Mouse (Mus musculus): ENCODE results near the gene Bola1.
"Not testable (repeated sequence)": the region's sequence is repeated elsewhere in the genome, so short reads cannot be mapped to it uniquely, and the experiment has no call there.

The Bola1 gene

DNA sequence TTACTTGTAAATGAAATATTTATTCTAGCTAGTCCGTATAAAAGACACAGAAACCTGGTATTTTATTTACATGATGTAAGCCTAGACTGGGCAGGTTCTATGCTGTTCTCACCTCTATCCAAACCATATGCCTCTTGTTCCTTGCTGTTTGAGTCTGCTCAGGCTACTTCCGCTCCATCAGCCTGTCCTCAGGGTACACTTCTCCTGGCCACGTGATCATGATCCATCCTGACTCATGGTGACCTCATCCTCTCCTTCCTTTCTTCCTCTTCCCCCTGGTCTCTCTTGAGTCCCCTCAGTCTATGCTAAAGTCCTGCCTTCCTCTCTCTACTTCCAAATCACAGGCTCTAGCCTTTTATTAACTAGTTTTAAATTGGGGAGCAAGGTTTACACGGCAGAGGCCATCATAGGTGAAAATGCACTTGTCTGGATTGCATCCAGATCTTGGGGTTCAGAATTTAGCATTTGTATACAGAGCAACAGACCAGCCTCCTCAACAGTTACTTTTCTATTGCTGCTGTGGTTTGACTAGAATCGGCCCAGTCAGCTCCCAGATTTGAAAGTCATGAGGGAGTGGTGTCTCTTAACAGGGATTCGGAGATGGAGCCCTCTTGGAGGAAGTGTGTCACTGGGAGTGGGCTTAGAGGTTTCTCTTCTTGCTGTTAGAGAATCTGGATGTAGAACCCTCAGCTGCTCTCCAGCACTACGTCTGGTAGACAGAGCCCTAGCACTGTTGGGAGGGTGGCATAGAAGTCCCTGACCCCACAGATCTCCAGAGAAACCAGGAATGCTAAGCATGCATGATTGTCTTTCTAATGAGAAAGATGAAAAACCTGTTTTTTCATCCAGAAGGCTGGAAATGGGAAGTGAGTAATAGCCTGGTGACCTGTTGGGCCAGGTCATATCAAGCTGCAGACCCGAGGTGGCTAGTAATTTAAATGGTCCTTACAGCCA is 7.5 kb upstream of the Bola1 start:
- no peak for DNase-seq (ENCODE audit: low read depth, low spot score)

DNA sequence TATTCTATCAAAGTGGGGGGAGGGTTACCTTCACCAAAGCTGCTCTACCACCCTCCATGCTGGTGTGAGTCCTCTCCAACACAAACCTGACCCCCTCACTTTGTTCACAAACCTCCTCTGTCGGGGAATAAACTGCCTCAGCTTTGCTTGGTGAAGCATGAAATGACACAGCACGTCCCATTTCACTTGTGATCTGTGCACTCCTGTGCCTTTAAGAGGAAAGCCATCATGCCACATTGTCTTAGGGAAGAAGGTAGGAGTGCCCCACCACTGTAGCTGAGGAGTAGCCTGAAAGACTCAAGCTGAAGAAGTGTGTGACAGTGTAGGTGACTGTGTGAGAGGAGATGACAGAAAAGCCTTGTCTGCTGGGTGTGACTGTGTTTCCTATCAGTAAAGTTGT is 5.9 kb upstream of the Bola1 start:
- DNase-seq (ENCODE audit: low read depth, low spot score), result no peak

DNA sequence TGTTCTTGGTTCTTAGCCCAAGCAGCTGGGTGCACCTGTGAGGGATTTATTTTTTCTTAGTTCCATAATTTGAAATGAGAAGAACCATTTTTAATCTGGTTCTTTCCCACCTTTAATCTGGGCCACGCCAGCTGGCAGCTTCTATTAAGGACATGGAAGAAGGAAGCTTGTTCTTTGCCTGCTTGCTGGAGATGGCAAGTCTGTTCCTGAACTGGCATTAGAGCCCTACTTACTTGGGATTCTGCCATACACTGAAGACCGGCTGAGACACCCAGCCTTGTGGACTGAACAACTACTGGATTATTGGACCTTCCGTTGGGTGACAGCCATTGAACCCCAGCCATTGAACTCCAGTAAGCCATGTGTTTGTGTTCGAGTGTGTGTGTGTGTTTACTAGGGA is 3.3 kb upstream of the Bola1 start:
- no peak for DNase-seq (ENCODE audit: low read depth, low spot score)

DNA sequence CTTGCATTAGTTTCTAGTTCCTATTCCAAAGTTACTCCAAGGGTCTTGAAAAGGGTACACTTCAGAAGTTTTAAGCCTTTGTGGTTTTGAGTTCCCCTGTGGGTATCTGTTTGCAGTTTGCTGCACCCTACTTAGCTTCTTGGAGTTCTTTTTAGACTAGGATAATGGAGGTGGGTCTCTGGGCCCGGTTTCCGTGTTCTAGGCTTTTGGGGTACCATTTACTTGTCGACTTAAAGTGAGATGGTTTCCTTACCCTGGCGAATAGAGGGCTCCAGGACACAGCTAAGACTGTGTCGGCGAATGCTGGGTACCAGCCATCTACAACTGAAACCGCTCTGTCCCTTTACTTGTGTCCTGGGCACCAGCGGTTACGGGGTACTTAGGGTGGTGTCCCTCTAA is 2.1 kb upstream of the Bola1 start:
- DNase-seq (ENCODE audit: low read depth, low spot score), result no peak

DNA sequence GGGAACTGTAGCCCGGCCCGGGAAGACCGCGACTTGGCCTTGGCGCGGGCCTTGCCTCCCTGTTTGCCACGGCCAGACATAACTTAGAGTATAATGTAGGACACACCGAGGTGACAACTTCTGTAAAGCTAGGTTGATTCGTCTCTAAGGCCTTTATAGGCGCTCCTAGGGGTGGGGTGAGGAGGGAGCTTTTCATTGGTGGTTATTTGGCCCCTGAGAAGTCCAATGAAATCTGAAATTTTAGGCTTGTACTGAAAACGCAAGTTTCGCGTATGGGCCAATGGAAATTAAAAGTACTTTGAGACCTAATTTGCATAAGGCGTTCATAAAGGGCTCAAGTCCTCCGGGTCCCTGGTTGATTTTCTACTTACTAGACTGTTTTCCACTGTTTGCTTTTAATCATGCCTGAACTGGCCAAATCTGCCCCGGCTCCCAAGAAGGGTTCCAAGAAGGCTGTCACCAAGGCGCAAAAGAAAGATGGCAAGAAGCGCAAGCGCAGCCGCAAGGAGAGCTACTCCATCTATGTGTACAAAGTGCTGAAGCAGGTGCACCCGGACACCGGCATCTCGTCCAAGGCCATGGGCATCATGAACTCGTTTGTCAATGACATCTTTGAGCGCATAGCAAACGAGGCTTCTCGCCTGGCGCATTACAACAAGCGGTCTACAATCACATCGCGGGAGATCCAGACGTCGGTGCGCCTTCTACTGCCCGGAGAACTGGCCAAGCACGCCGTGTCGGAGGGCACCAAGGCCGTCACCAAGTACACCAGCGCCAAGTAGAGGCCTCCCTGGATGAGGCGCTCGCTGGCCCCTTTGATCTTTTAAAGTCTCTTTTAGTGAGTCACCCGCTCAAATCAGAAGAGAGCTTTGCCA is 1.5 kb upstream of the Bola1 start, which contains the start of the genes Hist2h2ac and Hist2h2be:
Gene Hist2h2ac, minus strand, starts transcription at position 116 of the 875 bp plus-strand sequence.
Gene Hist2h2be, plus strand, starts transcription at position 355 of the 875 bp plus-strand sequence.
- DNase-seq (ENCODE audit: low read depth, low spot score), result peak; percentile 90

DNA sequence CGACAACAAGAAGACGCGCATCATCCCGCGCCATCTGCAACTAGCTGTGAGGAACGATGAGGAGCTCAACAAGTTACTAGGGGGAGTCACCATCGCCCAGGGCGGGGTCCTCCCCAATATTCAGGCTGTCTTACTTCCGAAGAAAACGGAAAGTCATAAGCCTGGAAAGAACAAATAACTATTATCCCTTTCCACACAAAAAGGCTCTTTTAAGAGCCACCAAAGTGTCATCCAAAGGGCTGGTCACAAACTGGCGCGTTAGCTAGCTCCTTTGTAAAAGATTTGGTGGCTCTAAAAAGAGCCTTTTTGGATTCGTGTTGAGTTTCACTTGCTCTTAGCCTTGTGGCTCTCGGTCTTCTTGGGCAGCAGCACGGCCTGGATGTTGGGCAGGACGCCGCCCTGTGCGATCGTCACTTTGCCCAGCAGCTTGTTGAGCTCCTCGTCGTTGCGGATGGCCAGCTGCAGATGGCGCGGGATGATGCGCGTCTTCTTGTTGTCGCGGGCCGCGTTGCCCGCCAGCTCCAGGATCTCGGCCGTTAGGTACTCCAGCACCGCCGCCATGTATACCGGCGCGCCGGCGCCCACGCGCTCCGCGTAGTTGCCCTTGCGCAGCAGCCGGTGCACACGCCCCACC is 739 bp upstream of the Bola1 start:
- DNase-seq (ENCODE audit: low read depth, low spot score), result not testable (repeated sequence)

DNA sequence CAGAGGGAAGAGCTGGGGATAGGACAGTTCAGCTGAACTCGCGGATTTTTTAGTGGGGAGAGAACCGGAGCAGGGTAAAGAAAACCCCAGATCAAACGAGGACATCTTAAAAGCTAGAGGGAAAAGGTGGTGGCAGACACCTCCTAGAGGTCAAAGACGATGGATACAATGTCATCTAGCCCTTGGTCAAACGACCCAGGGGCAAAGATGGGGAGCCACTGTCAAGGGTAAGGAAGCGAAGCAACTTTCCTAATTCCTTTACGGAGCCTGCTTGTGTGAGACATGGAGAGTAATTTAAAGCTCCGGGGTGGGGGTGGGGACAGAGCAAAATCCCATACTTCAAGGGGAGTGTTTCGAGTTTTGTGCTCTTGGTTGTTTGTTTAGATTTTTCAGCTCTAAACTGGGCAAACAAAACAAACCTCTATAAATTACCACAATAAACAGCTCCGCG is 293 bp downstream of the Bola1 start:
- DNase-seq (ENCODE audit: low read depth, low spot score), result no peak

DNA sequence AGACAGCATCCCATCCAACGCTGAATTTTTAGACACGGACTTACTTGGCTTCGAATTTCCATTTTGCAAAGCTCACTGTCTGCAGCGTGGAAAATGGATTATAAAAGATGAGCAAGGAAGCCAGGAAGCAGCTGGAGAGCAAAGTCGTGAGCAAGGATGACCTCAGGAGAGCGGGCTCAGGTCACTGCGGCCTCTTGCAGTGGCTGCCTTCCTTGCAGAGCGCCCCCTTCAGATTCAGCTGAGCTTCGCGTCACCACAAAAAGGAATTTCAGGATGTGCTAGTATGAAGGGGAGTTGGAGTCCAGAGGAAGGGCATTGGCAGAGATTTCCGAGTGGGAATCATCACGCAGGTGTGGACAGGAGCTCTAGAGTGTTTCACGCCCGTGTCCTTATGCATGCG is 10.3 kb downstream of the Bola1 start:
- DNase-seq (ENCODE audit: low read depth, low spot score), result no peak

DNA sequence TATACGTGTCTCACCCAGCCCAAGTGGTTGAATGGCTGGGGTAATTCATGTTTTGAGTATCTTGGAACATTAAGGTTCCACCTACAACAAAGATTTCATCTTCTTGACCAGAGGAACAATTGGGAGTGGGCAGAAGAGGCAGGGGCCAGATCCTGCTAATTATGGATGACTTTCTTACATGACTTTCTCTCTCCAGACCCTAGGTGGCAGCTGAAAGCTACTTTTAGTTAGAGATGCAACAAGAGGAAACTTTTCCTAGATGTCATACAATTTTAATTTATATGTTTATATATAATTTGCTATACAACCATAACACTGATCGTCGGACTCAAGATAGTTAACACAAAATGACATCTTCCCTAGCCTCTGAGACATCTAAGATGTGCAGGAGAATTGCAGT is 11.7 kb downstream of the Bola1 start:
- DNase-seq (ENCODE audit: low read depth, low spot score), result no peak

DNA sequence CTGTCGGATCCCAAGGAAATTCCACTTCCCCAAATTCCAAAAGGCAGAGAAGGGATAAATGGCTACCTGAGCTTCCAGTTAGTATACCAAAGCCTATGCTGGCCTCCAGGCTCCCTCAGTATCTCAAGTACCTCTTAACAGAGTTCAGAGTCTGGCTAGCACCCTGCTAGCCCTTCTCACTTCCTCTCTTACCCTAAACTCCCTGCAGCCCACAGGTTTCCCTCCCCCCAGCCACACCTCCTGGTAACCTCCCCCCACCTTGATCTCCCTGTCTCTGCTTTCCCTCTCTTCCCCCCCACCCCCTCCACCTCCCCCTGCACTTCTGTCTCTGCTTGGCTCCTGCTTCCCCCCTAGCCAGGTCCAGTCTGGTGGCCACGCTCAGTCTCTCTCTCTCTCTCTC is 19.8 kb downstream of the Bola1 start:
- no peak for DNase-seq (ENCODE audit: low read depth, low spot score)

DNA sequence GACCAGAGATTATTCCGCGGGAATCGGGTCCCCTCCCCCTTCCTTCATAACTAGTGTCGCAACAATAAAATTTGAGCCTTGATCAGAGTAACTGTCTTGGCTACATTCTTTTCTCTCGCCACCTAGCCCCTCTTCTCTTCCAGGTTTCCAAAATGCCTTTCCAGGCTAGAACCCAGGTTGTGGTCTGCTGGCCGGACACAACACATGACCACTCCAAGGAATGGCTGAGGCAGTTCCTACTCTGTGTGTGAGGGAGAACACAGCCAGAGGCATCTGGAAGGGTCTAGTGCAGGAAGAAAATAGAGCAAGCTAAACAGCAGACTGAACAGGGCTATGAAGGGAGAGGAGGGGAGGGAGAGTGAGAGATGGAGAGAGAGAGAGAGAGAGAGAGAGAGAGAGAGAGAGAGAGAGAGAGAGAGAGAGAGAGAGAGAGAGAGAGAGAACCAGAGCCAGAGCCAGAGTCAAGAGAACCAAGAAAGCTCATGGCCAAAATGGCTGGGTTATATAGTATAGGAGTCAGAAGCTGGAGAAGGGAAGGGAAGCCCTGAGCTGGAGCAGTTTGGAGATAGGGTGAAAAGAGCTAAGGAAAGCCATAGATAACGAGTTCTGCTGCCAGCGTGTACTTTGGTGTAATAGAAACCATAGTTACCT is 20.8 kb downstream of the Bola1 start:
- not testable (repeated sequence) for DNase-seq (ENCODE audit: low read depth, low spot score)

DNA sequence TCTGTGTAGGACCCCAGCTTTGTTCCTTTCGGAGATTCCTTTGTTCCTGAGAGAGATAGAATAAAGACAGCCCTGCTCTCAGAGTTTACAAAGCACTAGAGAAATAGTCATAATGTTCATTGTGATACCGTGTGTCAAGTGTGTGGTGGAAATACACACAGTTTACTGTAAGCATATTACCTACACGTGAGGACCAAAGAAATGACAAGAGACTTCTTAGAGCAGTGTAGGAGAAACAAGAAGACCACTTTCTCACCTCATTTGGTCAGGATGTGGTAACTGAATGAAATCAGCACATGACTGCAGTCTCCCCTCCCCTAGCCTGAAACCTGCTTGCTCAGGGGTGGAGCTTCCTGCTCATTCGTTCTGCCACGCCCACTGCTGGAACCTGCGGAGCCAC is 21.3 kb downstream of the Bola1 start:
- DNase-seq (ENCODE audit: low read depth, low spot score), result no peak

DNA sequence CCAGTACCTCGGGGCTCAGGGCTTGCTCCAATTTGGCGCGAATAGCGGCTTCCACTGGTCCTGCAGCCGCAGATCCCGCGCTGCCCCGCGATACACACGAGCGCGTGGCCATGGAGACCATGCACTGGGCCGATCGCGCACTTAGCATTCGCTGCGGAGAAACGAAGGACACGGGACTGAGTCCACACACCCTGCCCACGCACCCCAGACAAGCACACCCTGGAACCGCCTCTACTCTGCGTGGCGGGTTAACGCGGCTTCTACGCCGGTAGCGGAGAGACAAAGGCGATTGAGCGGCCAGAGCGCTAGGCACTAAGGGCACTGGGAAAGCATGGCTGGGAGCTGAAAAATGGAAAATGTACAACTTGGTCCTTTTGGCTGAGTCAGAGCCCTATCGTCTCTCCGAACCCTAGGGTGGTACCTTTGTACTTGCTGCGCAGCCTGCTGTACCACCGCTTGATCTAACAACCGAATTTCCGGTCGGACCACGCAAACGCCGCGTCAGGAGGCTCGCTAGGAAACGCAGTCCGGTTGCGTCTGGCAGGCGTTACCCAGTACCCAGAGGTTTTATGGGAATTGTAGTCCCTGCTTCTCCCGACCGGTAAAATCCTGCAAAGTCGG is 22.3 kb downstream of the Bola1 start:
- peak; percentile 89 for DNase-seq (ENCODE audit: low read depth, low spot score)

DNA sequence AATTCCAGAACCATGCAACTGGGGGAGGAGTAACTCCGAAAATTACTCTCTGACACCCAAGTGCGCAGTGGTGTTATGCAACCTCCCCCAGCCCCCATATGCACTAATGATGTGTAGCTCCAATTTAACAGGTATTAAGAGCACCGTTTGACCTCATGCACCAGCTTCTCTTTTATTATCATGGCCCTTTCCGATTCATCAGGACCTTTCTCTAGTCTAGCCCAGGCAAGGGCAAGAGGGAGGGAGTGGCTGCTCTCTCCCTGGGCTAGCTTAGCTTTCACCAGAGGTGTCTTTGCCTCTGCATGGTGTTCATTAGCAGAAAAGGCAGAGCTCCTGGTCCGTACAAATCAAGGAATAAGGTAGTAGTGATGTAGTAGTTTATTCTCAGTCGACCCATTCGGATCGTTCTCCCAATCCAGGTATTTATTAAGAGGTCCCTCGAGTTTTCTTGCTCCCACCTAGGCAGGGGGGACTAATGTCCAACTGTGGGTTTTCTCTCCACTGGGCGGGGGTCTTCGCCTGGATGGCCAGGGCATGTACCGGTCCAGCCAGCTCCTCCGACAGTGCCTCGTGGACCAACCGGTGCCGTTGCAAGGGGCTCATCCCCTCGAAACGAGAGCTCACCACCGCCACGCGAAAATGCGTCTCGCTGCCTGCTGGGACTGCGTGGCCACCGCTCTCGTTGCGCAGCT is 22.9 kb downstream of the Bola1 start:
- no peak for DNase-seq (ENCODE audit: low read depth, low spot score)

DNA sequence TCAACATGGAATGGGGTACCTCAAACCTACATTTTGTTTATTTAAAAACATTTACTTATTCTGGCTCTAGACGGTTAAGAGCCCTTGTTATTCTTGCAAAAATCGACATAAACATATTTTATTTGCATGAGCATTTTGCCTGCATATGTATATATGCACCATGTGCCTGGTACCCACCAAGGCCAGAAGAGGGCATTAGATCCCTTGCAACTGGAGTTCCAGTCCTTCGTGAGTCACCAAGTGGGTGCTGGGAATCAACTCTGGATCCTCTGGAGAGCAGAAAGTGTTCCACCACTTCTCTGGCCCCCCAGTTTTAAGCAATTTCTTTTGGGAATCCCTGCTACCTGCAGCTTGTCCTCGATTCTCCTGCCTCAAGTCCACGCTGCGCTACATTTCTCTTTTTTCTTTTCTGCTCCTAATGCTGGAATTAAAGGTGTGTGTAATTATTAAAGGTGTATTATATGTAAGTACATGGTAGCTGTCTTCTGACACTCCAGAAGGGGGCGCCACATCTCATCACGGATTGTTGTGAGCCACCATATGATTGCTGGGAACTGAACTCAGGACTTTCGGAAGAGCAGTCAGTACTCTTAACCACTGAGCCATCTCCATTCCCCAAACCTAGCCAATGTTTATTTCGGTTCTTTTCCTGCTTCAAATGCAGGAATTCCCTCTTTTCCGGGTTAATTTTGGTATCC is 23.7 kb downstream of the Bola1 start:
- DNase-seq (ENCODE audit: low read depth, low spot score), result no peak

DNA sequence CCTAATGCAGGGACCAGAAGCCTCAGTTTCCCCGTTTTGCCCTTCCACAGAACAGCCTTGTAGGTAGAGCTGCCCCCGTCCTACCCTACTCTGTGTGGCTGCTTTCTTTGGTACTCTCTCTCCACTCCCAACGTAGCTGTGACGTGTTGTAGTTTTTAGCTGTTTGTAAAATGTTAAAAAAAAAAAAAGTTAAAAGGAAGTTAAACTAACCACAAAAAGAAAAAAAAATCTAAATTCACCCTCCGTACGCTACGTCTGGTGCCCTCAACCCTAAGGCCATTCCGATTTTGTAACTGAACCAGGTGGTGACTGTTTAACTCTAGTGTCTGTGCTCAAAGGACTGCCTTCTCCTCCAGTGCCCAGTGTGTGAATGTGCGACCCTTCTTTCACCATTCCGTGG is 24.5 kb downstream of the Bola1 start:
- DNase-seq (ENCODE audit: low read depth, low spot score), result no peak

DNA sequence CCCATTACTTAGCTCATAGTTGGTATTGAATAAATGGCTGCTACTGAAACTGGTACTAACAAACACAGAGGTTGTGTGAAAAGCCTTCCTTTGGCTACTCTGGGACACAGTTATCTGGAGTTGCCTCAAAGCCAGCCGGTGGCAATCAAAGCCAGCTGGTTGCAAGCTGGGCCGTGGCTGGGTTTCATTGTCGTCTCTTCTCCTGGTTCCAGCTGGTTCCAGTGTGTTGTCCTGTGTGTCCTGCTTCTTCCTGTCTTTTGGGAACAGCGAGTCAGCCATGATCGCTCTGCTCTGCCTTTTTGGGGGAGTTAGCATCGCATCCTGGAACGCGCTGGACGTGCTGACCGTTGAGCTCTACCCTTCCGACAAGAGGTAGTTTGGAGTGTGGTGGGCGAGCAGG is 26.5 kb downstream of the Bola1 start:
- DNase-seq (ENCODE audit: low read depth, low spot score), result no peak

DNA sequence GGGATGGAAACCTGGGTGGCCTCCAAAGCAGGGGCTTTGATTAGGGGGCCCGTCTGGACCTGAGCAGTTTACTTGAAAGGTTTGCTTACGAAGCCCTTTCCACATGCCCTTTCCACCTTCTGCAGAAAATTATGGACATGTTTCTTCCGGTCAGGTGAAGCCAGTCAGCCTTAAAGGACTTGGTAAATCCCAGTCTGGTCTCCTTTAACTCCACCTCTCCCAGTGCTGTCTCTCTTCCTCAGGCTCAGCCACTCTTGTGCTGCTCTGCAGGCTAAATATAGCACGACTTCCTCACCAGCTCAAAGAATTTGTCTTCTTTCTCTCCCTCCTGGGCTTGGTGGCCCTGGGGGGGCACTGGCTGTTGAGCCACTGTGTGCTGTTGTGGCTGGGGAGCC is 37.1 kb downstream of the Bola1 start:
- DNase-seq (ENCODE audit: low read depth, low spot score), result no peak

DNA sequence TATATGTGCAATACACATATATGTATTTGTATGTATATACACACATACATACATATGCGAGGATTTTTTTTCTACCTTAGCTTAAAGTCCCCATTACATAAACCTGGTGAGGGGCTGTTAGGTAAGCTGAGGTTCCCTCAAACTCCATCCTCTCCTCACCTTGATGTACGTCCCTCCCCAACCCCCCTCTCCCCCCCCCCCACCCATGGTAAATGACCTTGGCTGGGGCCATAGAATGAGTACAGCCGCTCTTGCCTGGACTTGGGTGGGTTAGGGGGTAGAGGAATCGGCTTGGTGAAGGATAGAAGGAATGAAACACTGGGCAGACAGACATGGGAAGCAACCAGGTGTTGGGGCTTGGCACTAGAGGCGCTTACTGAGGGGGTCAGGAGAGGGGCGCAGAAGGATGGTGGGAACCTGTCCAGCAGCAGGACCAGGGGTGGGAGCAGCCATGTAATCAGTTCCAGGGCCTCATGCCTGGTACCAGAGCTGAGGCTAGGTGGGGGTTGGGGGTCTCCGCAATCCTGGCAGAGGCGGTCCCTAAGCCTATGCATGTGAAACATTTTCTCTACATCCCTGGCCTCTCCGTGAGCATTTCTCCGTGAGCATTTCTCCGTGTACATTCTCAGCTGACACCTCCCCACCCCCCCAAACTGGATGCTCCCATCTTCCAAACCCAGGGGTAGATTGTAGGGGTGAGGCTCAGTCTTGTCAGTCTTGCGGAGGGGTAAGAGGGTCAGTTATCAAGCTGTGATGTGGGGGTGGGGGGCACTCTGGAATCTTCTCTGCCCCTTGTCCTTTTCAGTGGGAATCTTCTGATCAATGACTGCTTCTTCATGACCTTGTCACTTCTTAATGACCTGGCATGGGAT is 37.8 kb downstream of the Bola1 start:
- DNase-seq (ENCODE audit: low read depth, low spot score), result no peak

Data from brain, embryonic 18.5 days (tissue).